Mouse (Mus musculus) midbrain, postnatal 0 days (tissue): ENCODE data around the gene Tbl3. TPM values are rescaled to one million over a fixed set of nuclear protein-coding genes. Genes with fewer than 3 reads are reported as not detected.

Experiments used
- ATAC-seq: fragments of 200-750 bp; cut with Nextera tagmentation; 2 replicates; pipeline ENCODE4 v1.8.0; 2017; ENCODE audit warnings: moderate number of reproducible peaks, mild to moderate bottlenecking, moderate TSS enrichment, moderate library complexity; ENCODE audit not compliant: low FRiP score
- DNase-seq: peaks from one replicate; pipeline ENCODE4 v3.0.0-alpha.2; 2015; ENCODE audit warnings: low spot score
- H3K27ac ChIP-seq: fragments of 300-500 bp; sonication (generic); 2 replicates; pipeline ENCODE4 v1.5.1; 2014; ENCODE audit warnings: low read depth, mild to moderate bottlenecking, low read length, mixed read lengths
- H3K27me3 ChIP-seq: fragments of 300-500 bp; sonication (generic); 2 replicates; pipeline ENCODE4 v1.6.1; 2014; ENCODE audit warnings: low read length, control low read depth, mixed read lengths; ENCODE audit not compliant: insufficient read depth
- H3K36me3 ChIP-seq: fragments of 300-500 bp; sonication (generic); 2 replicates; pipeline ENCODE4 v1.6.1; 2014; ENCODE audit warnings: low read length, control low read depth, mixed read lengths; ENCODE audit not compliant: insufficient read depth
- H3K4me1 ChIP-seq: fragments of 300-500 bp; sonication (generic); 2 replicates; pipeline ENCODE4 v1.6.1; 2014; ENCODE audit warnings: mild to moderate bottlenecking, control low read depth, antibody characterized with exemption, low read length, mixed read lengths; ENCODE audit not compliant: insufficient read depth
- H3K4me2 ChIP-seq: fragments of 300-500 bp; sonication (generic); 2 replicates; pipeline ENCODE4 v1.6.1; 2014; ENCODE audit warnings: low read depth, mild to moderate bottlenecking, low read length, mixed read lengths; ENCODE audit not compliant: poor library complexity, severe bottlenecking
- H3K4me3 ChIP-seq: fragments of 300-500 bp; sonication (generic); 2 replicates; pipeline ENCODE4 v1.5.1; 2014; ENCODE audit warnings: low read depth, mild to moderate bottlenecking, low read length, moderate library complexity
- H3K9ac ChIP-seq: fragments of 300-500 bp; sonication (generic); replicated peaks from 2 replicates; pipeline ENCODE4 v1.6.1; 2014; ENCODE audit warnings: mild to moderate bottlenecking, low read length, moderate library complexity, mixed read lengths; ENCODE audit not compliant: poor library complexity, severe bottlenecking
- H3K9me3 ChIP-seq: fragments of 300-500 bp; sonication (generic); 2 replicates; pipeline ENCODE4 v1.6.1; 2016; ENCODE audit warnings: low read length, control low read depth
- CTCF ChIP-seq: IDR thresholded peaks from 2 replicates; pipeline ENCODE4 v1.5.1; 2016; ENCODE audit warnings: antibody characterized with exemption, mild to moderate bottlenecking
- WGBS: fragments of 180-500 bp; shearing (Covaris S2); extraction: QIAGEN DNeasy Blood & Tissue Kit; methylation state at CpG from one replicate; pipeline ENCODE4 v1.1.7; 2014; 5-methylcytosine and 5-hydroxymethylcytosine counted together
- polyA plus RNA-seq: library from polyadenylated mRNA; unstranded; fragments of >200 nt; fragmentation: Nextera tagmentation; extraction: Ambion mirVana; gene quantifications from 2 replicates; pipeline ENCODE4 v1.2.1, GENCODE M21; 2015
- total RNA-seq: library from RNA; depleted of rRNA; stranded (reverse); fragments of >200 nt; gene quantifications from 2 replicates; pipeline ENCODE4 v1.2.3, GENCODE M21; 2014

Tbl3 gene
- total and polyA plus RNA-seq, 2 experiments from 2014 or later = 38.2 to 56.4 TPM

DNA sequence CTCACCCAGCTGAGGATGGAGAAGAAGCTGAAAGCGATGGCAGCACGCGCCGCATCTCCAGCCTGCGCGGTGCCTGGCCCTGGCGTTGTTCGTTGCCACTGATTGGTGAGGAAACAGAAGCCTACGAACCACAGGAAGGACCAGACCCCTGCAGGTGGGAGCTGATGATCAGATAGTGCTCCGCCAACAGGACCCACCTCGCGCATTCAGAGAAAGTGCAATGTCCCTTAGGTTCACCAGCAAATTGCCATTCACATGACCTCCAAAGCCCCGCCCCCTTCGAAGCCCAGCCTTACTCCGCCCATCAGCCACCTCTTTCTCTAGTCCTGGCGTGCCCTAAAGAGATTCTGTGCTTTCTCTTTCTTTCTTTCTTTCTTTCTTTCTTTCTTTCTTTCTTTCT lies 20.9 kb downstream of the Tbl3 start:
- Histone ChIP-seq H3K36me3 (peaks cover 22% of the 10 kb centered on the region), H3K4me3 (no peak overlapping the region), H3K27me3 (no peaks in the 10 kb centered on the region), H3K4me2 (peak overlapping the region; percentile 18; the same call in 1 of the 2 replicates), H3K27ac (no peak overlapping the region), H3K9ac (no peak overlapping the region), H3K9me3 (no peaks in the 10 kb centered on the region), H3K4me1 (peaks cover 14% of the 10 kb centered on the region)
- no peak for TF ChIP-seq CTCF
- 39% methylated on average over 16 of the region's 16 CpGs for WGBS
- no peak for DNase-seq
- no peak for ATAC-seq

DNA sequence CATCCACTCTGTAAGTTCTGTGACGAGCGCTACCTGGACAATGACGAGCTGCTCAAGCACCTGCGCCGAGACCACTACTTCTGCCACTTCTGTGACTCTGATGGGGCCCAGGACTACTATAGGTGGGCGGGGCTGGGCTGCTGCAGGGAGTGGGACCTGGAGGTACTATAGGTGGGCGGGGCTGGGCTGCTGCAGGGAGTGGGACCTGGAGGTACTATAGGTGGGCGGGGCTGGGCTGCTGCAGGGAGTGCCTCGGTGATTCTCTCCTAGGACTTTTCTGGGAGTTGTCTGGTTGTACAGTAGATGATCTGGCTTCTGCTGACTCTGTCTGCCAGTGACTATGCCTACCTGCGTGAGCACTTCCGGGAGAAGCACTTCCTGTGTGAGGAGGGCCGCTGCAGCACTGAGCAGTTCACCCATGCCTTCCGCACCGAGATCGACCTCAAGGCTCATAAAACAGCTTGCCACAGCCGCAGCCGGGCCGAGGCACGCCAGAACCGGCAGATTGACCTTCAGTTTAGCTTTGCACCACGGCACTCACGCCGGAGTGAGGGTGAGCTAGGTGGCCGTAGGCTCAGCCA lies 29.9 kb downstream of the Tbl3 start:
- DNase-seq = no peak
- Histone ChIP-seq H3K4me1 (no peaks in the 10 kb centered on the region), H3K36me3 (peaks cover 57% of the 10 kb centered on the region), H3K27me3 (no peaks in the 10 kb centered on the region), H3K9me3 (no peaks in the 10 kb centered on the region), H3K9ac (no peak overlapping the region), H3K4me2 (no peak overlapping the region), H3K27ac (no peak overlapping the region), H3K4me3 (no peak overlapping the region)
- no peak for ATAC-seq
- WGBS = 97% methylated on average over 24 of the region's 24 CpGs
- no peak for TF ChIP-seq CTCF

DNA sequence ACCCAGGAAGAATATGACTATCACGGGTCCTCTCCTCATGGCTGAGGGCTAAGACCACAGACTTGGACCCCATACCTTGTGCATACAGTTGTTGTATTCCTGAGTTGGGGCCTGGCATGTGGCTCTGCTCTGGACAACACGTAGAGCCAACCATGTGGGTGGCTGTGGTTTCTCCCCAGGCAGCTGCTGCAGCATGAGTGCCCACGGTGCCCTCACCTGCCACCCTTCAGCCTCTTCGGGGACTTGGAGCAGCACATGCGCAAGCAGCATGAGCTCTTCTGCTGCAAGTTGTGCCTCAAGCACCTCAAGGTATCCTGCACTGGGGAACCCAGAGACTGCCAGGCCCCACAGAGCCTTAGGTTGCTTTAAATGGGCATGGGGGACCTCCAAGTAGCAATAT lies 30.6 kb downstream of the Tbl3 start:
- no peak overlapping the region for H3K4me2 ChIP-seq
- no peak for DNase-seq
- TF ChIP-seq CTCF = no peak
- H3K9ac ChIP-seq = no peak overlapping the region
- no peak for ATAC-seq
- H3K4me1 ChIP-seq = 0 out of 2 replicates have a peak, but pooled peaks cover 6% of the 10 kb centered on the region
- peaks cover 52% of the 10 kb centered on the region for H3K36me3 ChIP-seq
- H3K4me3 ChIP-seq = no peak overlapping the region
- 93% methylated on average over 5 of the region's 5 CpGs for WGBS
- H3K27me3 ChIP-seq = no peaks in the 10 kb centered on the region
- H3K9me3 ChIP-seq = no peaks in the 10 kb centered on the region
- no peak overlapping the region for H3K27ac ChIP-seq

DNA sequence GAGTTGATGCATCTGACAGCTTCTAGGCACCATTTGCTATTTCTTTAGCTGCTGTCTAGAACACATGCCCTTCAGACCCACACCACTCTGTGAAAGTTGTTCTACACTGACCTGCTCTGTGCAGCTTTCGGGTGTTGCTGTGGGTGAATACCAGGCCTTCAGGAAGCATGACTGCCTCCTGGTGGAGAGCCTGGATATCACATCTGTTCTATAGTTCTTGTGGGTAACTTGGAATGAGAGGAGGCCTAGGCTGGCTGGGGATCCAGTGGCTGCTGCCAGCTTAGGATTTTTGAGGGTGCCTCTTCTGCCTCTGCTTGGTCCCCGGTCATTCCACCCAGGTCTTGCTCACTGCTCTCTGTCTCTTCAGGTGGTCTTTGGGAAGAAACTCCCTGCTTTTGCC lies 31.3 kb downstream of the Tbl3 start:
- no peaks in the 10 kb centered on the region for H3K27me3 ChIP-seq
- no peak overlapping the region for H3K27ac ChIP-seq
- no peaks in the 10 kb centered on the region for H3K9me3 ChIP-seq
- peak; percentile 82 for TF ChIP-seq CTCF
- peaks cover 10% of the 10 kb centered on the region; the same call in 1 of the 2 replicates for H3K4me1 ChIP-seq
- no peak overlapping the region for H3K4me3 ChIP-seq
- no peak overlapping the region for H3K4me2 ChIP-seq
- WGBS = 53% methylated on average over 2 of the region's 2 CpGs
- ATAC-seq (no peak), DNase-seq (peak; percentile 71)
- H3K9ac ChIP-seq = no peak overlapping the region
- peaks cover 46% of the 10 kb centered on the region for H3K36me3 ChIP-seq

DNA sequence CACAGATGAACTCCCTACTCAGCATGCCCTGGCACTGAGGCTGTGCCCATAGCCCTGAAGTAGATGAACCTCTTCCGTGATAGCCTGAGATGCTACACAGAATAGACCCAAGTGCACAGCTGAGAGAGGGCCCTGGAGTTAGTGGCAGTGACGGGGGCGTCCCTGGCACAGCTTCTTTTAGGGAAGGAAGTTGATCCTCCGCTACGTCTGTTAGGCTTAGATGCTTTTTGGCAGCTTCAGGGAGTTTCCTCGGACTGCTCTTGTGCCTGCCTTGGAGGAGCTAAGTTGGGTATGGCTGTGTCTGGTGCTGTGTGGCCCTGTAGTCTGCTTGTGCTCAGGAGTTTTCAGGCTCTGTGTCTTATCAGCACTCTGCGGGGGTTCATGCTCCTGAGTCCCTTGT lies 33.2 kb downstream of the Tbl3 start:
- ATAC-seq (no peak), DNase-seq (no peak)
- Histone ChIP-seq H3K9me3 (no peaks in the 10 kb centered on the region), H3K4me3 (no peak overlapping the region), H3K9ac (no peak overlapping the region), H3K27me3 (no peaks in the 10 kb centered on the region), H3K4me1 (peaks cover 15% of the 10 kb centered on the region; the same call in 1 of the 2 replicates), H3K36me3 (peaks cover 27% of the 10 kb centered on the region), H3K4me2 (no peak overlapping the region), H3K27ac (no peak overlapping the region)
- 84% methylated on average over 7 of the region's 7 CpGs for WGBS
- TF ChIP-seq CTCF = no peak

DNA sequence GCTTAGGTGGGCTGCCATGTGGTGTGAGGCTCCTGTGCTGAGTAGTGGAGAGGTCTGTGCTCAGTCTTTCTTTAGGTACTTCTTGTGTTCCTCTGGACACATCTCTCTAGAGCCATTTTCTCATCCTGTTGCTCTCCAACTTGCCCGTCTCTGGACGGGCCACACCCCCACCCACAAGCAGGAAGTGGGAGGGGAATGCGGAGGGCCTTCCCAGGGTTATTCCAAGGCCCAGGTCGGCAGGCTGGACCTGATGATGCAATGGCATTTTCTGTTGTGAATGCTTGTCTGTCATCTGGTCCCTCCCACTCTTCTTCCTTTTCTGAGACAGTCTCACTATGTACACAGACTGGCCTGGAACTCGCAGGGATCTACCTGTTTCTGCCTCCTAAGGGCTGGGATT lies 35.3 kb downstream of the Tbl3 start:
- Histone ChIP-seq H3K4me2 (no peak overlapping the region), H3K27me3 (no peaks in the 10 kb centered on the region), H3K4me3 (no peak overlapping the region), H3K4me1 (peaks cover 15% of the 10 kb centered on the region; the same call in 1 of the 2 replicates), H3K9me3 (no peaks in the 10 kb centered on the region), H3K27ac (no peak overlapping the region), H3K9ac (0 out of 2 replicates have a peak overlapping the region, but pooled peaks have one; percentile 36), H3K36me3 (peaks cover 6% of the 10 kb centered on the region; the same call in 1 of the 2 replicates)
- no peak for ATAC-seq
- DNase-seq = no peak
- no peak for TF ChIP-seq CTCF
- 35% methylated on average over 5 of the region's 5 CpGs for WGBS
